Mouse (Mus musculus): ENCODE results near the gene Eif4a2. TPM values are rescaled to one million over a fixed set of nuclear protein-coding genes. Genes with fewer than 3 reads are reported as not detected.

The Eif4a2 gene
- polyA plus RNA-seq (2015; fragmentation: Nextera tagmentation; extraction: Ambion mirVana): 263 and 281 TPM in 2 replicates

GRCm38 (mm10) chr16:23107231-23107942, at the start of gene Eif4a2:
Gene Eif4a2 (plus strand): TSS chr16:23107444.

GRCm38 (mm10) chr16:23057668-23058447, 49.4 kb upstream of the Eif4a2 start, which contains the start of gene Kng1:
Gene Kng1 (plus strand): TSS chr16:23057865.

GRCm38 (mm10) chr16:23127673-23128375, 20.6 kb downstream of the Eif4a2 start, which contains the start of gene Rfc4:
Gene Rfc4 (minus strand): TSS chr16:23127737.

GRCm38 (mm10) chr16:23146280-23146679, 39.0 kb downstream of the Eif4a2 start, which contains the start of gene Adipoq:
Gene Adipoq (plus strand): TSS chr16:23146536.

Small RNAs within 50 kb of the gene (microRNA-seq; reads per million reads assigned to microRNA genes)
- not detected for gene Gm49346

Other genes with a start within 250 kb of the Eif4a2 start
- 16.4 and 16.7 TPM in 2 replicates for gene Tbccd1, start 249.8 kb upstream of the Eif4a2 start, polyA plus RNA-seq (2015; fragmentation: Nextera tagmentation; extraction: Ambion mirVana)
- 86.0 and 92.5 TPM in 2 replicates for gene Dnajb11, start 249.6 kb upstream of the Eif4a2 start, polyA plus RNA-seq (2015; fragmentation: Nextera tagmentation; extraction: Ambion mirVana)
- gene Ahsg, start 216.2 kb upstream of the Eif4a2 start, polyA plus RNA-seq (2015; fragmentation: Nextera tagmentation; extraction: Ambion mirVana): 1.2 and 3.1 TPM in 2 replicates
- gene Fetub, start 189.1 kb upstream of the Eif4a2 start, polyA plus RNA-seq (2015; fragmentation: Nextera tagmentation; extraction: Ambion mirVana): 0.31 TPM in 1 of 2 replicates, not detected in the other
- 0.12 and 0.18 TPM in 2 replicates for gene Hrg, start 156.4 kb upstream of the Eif4a2 start, polyA plus RNA-seq (2015; fragmentation: Nextera tagmentation; extraction: Ambion mirVana)
- gene Kng2, start 78.0 kb upstream of the Eif4a2 start, polyA plus RNA-seq (2015; fragmentation: Nextera tagmentation; extraction: Ambion mirVana): 0.72 and 1.9 TPM in 2 replicates
- 0.25 and 0.62 TPM in 2 replicates for gene Kng1, start 49.6 kb upstream of the Eif4a2 start, polyA plus RNA-seq (2015; fragmentation: Nextera tagmentation; extraction: Ambion mirVana)
- 26.8 and 29.4 TPM in 2 replicates for gene Rfc4, start 20.3 kb downstream of the Eif4a2 start, polyA plus RNA-seq (2015; fragmentation: Nextera tagmentation; extraction: Ambion mirVana)
- 0.31 and 0.47 TPM in 2 replicates for gene Adipoq, start 39.1 kb downstream of the Eif4a2 start, polyA plus RNA-seq (2015; fragmentation: Nextera tagmentation; extraction: Ambion mirVana)
- 11.5 TPM in 2 replicates for gene St6gal1, start 117.3 kb downstream of the Eif4a2 start, polyA plus RNA-seq (2015; fragmentation: Nextera tagmentation; extraction: Ambion mirVana)